Mouse (Mus musculus) ovary, adult 18-20 months (tissue): ENCODE data around the gene Kctd7.
A peak's percentile ranks its signal among the peaks of the same experiment; 100 is the strongest.

Source experiments
- DNase-seq: peaks from one replicate; pipeline ENCODE4 v3.0.0; 2022; ENCODE audit warnings: low spot score, mixed read lengths

The Kctd7 gene

DNA sequence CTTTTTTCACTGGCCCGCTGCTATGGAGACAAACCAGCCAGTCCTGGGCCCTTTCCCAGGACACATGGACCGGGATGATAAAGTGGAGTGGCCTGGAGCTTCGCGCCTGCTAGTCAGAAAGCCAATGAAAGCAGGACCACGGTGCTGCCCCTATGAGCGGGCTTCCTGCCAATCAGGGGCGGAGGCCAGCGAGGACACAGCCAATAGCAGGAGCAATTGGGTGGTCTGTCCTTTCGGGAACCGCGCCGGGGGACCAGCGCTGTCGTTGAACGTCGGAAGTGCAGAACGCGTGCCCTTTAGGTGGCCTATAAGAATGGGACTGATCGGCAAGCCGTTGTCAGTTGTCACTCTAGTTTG, 706 bp upstream of the Kctd7 start:
- DNase-seq, result peak; percentile 89

DNA sequence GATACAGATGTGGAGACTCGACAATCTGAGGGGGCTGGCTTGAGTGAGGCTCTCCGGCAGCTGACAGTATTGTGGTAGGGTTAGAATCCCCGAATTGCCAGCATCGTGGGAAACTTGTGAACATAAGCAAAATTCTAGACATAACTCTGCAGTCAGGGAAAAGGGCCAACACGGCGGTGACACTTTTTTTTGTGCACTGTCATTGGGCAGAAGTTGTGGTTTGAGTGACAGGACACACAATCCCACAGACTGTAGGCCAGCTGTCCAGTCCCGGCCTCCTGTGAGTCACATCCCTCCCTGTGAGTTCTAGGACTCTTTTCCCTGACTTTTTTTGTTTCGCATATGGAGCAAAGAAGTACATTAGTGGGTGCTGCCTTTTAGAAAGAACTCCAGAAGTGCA, 1.3 kb downstream of the Kctd7 start:
- DNase-seq, result no peak

DNA sequence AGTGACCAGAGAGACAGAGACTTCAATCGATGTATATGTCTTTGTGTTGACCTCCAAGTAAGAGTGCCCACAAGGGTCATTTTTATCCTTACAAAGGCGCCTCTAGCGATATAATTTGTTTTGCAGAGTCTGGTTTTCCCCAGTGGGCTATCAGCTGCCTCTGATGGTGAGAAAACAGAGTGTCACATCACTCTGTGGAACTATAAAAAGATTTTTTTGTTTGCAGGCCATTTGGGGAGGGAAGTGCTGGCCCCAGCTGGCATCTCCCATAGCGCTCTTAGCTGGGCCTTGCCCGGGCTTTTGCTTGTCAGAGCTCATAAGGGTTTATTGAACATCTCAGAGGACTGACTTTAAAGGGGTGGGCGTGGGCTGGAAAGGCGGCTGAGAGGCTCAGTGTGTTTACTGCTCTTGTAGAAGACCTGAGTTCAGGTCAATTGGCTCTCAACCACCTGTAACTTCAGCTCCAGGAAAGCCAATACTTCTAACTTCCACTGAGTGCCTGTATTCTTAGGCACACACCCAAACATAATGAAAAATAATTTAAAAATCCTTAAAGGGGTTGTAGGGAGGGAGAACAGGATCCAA, 5.2 kb downstream of the Kctd7 start:
- DNase-seq, result no peak

DNA sequence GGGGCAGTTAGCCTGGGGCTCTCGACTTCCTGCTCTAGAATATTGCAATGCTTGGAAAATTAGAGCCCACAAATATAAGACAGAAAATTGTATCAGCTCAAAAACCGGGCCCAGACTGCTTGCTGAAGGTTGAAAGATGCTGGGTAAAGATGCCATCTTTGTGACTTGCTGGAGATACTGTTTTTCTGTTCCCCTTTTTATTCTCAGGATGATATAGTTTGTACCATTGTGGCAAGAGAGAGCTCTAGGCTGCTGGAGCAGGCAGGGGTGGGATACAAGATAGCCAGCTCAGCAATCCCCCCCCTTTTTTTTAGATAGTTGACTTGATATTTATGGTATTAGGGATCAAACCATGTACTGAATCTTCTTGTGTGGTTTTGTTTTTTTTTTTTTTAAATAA, 9.6 kb downstream of the Kctd7 start:
- DNase-seq, result no peak

DNA sequence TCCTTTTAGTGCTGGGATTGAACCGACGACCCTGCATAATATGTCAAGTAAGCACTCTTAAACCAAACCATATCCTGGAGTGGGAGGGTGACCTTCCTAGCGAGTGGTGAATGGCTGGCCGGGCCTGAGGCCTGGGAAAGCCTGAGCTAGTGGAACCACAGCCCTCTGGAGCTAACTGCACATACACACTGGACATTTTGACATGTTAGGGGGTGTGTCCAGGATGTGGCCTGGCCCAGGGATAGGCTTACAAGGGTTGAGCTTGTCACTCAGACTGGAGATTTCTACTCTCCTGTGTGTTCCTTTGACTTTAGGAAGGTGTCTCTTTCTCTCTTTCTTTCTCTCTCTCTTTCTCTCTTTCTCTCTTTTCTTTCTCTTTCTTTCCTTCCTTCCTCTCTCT, 13.9 kb downstream of the Kctd7 start:
- no peak for DNase-seq

DNA sequence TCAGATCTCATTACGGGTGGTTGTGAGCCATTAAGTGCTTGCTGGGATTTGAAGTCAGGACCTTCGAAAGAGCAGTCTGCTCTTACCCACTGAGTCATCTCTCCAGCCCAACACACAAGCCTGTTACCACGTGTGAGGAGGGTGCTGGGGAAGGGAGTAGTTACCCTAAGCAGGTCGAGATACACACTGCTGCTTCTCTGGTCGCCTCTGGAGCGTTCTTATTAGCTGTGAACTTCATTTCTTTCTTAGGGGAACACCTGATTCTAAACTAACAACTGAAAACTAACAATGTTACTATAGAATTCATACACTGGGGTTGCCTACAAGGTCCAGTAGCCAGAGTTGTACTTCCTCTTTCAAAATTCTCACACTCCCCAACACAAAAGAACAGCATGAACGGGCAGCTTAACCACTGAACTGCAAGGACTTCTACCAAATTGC, 15.1 kb downstream of the Kctd7 start:
- no peak for DNase-seq

DNA sequence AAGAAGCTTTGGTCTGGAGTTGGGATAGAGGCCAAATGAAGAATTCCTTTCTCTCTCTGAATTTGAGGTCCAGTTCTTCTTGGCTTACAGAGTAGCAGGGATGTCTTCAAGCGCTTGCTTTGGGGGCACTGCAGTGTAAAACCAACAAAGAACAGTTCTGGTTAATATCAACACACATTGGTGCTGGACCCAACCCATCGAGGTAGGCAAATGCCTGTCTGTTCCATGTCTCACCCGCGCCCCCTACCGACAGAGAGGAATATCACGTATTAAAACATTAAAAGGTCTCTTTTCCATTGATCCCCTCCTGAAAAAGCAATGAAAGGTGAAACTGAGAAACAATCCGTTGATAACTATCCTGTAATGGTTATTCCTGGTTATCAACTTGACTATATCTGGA, 19.0 kb downstream of the Kctd7 start:
- DNase-seq, result peak; percentile 48

DNA sequence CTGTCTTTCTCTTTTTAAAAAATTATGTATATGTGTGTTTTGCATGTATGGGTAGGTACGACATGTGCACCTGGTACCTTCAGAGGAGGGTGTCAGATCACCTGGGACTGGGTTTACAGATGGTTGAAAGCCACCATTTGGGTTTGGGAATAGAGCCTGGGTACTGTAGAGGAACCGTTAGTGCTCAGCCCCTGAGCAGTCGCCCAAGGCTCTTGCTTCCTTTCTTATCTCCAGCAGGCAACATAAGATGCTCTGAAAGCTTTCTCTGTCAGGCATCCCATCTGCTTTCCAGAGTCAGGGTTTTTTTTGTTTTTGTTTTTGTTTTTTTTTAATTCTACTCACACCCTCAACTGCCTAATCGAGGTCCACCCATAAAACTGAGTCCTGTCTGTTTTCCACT, 20.6 kb downstream of the Kctd7 start:
- DNase-seq, result no peak

DNA sequence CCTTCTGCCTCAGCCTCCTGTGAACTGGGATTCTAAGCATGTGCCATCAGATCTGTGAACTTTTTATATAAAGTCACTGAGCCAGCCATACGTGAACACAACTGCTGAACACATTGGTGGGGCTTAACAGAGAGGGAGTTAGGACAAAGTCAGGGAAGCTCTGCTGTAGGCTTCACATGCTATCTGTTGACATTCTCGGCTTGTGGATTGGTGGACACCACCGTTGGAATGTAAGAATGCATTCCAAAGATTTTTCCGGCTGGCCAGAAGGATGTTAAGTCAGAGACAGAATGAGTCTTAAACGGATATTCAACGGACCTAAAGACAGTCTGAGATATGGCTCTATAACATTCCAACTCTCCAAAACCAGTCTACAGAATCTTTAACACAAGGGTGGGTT, 24.4 kb downstream of the Kctd7 start:
- DNase-seq, result no peak

DNA sequence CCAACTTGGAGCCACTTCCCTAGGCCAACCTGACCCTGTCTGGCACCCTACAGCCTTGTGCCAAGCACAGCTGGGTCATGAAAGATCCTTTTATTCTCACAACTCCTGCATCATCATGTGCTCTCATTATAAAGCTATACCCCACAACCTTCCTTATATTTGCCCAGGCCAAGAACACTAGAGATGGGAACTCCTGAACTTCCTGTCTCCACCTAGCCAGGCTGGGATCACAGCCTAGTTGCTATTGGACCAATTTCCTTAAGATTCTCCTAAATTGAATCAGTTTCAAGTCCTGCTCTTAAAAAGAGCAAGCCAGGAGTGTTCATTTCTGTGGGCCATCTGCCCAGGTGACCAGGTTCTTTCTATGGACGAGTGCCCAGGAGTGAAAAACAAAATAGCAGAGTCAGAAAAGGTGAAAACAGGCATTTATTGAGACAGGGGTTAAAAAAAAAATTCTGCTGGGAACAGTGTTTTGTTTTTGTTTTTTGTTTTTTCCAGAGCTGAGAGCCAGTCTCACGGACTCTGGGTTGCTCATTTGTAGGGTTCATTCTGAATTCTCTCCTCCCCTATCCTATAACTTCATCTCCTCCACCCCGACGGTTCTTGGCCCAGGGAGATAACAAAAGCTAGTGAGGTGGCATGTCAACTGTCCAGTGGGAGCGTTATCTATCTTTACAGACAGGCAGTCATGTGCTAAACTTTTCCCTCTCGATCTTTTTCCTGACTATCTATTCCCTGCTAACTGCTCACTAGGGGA, 26.2 kb downstream of the Kctd7 start:
- DNase-seq, result no peak

DNA sequence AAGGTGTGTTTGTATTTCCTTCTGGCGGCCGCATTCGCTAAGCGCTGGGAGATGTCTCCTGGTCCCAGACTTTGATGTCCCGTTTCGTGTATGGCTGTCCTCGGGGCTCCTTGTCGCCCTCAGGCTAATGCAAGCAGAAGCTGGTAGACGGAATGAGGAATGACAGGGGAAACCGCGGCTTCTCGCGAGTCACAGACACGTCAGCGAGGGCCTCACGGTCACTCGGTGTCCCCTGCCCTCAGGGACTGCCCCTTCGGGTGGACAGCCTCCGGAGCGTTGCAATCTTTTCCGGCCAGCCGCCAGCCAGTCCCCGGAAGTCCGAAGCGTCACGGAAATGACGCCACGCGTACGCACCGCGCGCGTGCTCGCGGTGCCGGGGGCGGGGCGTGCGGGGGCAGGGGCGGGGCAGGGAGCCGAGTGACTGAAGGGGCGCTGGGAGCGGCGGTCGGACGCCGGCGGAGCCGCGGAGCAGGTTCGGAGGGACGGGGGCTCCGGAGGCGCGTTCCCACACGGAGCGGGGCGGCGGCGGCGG, 26.8 kb downstream of the Kctd7 start, which contains the start of gene Rabgef1:
Rabgef1 (plus strand) TSS at position 376 of the 532 bp plus-strand sequence.
- peak; percentile 87 for DNase-seq

DNA sequence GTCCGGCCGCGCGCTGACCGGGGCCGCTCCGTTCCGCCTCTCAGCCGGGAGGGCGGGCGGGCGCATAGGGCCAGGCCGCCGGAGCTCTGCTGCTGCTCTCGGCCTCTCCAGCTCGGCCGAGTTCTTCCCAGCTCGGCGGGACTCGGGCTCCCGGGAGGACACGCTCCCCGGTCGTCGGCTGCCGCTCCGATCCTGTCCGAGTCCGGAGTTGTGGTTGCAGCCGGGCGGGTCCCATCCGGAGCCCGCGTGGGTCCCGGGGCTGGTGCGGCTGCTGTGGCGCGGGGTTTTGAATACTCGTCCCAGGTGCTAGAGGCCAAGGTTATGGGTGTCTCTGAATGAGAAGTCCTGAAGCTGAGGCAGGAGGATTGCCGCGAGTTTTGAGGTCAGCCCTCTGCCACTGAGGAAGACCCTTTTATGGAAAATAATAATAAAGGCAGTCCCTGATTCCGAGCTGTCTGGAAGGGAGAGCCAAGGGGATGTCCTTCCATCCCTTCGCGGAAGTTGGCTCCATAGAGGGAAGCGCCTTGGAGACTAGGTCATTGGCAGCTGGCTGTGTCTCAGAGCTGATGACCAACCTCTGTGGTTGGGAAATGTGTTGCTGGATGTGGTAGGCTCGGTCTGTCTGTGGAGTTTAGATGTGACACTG, 27.4 kb downstream of the Kctd7 start:
- peak; percentile 35 for DNase-seq

DNA sequence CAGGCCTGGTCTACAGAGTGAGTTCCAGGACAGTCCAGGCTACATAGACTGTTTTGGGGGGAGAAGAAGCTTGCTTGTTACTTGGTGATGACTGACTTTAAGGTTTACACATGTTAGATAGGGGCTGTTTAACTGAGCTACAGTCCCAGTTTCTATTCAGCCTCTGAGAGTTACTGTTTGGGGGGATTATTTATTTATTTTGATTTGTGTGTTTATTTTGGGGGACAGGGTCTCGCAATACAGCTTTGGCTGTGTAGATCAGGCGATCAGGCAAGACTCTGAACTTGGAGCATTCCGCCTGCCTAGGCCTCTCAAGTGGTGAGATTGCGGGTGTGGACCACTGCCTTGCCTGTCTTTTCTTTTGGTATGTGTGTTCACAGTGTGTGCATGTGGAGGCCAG, 28.4 kb downstream of the Kctd7 start:
- DNase-seq, result no peak

DNA sequence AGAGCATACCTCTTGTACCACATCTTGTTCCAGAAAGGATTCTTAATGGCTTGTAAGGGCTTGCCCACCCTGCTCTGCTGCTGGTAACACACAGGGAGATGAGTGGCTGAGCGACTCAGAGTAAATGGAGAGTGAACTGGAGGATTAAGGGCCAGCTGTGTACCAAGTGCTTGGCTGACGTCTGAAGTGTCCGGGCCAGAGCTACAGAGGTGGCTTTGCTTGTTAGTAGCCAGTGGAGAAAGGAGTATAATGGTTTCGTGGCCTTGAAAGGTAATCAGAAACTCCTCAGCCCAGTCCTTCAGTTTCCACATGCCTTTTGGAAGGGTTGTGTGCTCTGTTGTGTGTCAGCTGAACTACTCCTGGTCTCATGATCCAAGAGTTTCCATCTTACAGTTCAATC, 33.2 kb downstream of the Kctd7 start:
- no peak for DNase-seq

DNA sequence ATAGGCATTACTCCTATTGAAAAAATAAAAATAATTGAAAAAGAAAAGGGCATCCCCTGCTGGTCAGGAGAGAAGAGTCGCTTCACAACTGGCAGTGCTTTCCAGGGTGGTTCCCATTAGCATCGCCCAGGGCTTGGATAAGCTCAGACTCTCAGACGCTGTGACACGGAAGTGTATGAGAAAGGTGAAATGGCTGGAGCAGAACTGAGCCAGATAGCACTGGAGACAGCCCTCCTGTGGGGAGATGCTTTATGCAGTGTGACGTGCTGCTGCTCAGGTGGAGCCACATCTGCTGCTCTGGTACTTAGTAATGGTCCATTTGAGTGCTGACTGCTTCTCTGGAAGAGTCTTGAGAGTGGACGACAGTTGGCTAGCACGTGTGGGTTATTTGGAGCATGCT, 35.7 kb downstream of the Kctd7 start:
- DNase-seq, result no peak

DNA sequence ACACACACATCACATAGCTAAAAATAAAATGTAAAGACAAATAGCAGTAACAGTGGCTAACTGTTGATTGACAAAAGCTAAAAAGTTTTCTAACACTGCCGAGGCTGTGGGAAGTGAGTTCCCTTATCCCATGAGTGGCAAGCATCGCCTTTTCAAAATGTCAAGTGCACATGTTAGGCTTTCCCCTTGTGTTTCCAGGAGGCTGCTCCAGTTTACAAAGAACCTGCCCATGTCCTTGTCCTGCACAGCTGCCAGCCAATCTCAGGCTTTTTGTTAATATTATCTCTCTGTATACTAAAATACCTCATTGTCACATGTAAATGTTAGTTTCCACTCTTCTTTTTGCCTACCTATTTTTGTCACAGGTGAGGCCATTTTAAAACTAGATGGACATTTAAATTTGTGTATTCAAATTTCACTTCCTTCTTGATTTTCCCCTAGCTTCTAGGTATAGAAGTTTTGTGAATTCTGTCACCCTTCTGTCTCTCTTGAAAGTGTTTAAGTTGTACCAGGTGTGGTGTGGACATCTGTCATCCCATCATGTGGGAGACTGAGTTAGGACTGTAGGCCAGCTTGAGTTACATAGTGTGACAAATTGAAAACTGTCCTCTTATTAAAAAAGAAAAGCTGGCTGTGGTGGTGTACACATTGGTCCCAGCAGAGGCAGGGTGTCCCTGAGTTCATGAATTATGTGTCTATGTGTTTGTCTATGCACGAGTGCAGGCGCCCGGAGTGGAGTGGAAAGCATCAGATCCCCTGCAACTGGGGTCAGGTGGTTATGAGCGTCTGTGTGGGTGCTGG, 37.3 kb downstream of the Kctd7 start:
- DNase-seq, result no peak

DNA sequence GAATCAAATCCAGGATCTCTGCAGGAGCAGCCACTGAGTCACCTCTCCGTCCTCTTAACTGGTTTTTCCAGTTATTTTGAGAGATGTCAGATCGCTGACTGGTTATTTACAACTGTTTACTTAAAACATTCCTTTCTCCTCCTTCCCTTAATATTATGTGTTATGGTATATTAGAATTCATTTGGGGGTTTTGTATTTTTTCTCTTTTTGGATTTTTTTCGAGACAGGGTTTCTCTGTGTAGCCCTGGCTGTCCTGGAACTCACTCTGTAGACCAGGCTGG, 37.8 kb downstream of the Kctd7 start:
- no peak for DNase-seq

DNA sequence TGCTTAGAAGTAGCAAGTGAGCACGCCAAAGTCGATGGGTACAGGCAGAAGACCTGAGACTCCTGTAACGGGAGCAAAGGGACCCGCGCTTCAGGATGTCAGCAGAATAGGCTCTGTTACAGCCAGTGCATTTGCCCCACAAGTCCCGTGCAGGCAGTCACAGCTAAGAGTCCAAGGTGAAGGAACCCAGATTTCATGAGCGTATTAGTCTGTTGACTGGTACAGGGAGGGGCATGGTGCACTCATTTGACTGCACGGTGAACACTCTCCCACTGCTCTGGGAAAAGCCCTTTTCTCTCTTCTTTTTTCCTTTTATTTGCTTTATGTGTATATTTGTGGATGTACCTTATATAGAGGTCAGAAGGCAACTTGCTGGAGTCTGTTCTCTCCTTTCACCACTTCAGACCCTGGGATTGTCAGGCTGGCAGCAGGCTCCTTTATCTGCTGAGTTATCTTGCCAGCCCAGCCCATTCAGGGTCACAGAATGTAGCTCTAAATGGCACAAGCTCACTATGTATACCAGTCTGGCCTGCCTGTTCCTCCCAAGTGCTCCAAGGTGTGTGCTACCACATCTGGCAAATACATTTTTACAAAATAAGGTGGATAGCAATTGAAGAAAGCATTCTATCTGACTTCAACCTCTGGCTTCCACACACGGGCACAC, 39.7 kb downstream of the Kctd7 start:
- DNase-seq, result no peak

DNA sequence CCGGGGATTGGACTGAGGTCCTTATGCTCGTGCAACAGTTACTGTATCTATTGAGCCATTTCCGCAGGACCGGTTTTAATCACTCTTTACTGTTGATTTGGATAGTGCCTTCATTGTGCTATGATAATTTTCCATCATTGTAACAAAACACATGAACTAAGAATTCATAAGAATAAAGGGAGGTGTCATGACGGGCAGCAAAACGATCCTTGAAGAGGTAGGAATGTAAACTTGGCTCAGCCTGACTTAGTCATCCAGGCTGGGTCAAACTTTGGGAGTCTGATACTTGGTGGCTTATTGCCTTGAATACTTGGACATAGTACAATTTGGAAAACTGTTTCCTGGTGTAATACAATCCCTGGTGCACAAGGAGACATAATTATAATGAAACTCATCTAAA, 40.7 kb downstream of the Kctd7 start:
- DNase-seq, result no peak

DNA sequence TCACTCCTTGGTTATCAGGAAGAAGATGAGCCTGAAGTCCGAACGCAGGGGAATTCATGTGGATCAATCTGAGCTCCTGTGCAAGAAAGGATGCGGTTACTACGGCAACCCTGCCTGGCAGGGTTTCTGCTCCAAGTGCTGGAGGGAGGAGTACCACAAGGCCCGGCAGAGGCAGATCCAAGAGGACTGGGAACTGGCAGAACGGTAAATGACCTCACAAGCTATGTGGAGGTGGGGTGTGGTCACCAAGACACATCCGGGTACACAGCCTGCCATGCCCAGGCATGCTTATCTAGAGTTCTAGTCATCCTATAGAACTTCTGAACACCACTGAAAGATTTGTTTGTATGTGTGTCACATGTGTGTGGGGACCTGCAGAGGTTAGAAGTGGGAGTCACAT, 42.7 kb downstream of the Kctd7 start:
- no peak for DNase-seq

DNA sequence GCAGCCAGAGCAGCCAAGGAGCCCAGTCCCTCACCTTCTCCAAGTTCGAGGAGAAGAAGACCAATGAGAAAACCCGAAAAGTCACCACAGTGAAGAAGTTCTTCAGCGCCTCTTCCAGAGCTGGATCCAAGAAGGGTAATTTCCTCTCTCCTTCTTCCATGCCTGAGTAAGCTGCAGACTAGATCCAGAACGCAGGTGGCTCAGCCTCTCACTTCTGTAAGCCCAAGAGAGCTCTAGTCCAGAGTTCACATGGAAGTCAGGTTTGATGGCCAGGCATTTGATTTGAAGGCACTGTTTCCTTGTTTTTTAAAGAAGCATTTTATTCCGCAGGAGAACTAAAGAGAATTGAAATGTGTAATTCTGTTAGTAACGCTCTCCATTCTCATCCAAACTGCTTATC, 46.2 kb downstream of the Kctd7 start:
- no peak for DNase-seq

DNA sequence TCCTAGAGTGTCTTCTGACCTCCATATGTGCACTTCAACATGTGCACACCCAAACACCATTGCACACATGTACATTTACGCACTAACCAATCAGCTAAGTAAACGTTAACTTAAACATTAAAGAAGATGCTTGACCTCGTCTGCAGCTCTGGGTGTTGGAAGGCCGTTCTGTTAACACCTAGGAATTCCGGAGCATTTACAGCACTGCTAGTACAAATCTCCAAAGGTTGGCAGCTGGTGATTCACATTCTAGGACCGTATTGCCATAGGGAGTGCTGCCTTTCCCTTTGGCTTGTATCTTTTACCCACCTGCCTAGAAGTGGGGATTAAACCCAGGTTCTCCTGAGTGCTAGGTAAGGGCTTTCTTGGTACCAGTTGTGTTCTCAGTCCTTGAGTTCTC, 47.2 kb downstream of the Kctd7 start:
- no peak for DNase-seq
